Mouse (Mus musculus) c-Kit-positive CD71-positive TER-119-negative erythroid progenitor cells, embryonic 14.5 days (primary cell): ENCODE data around the gene Nme2.

Experiments
- DNase-seq: peaks from one replicate; pipeline ENCODE4 v3.0.0-alpha.2; 2013; ENCODE audit warnings: low read depth

The Nme2 gene

GRCm38 (mm10) chr11:93956159-93956558, at the start of gene Nme2:
TSS of gene Nme2 (minus strand) at chr11:93956259.
- no peak for DNase-seq

GRCm38 (mm10) chr11:94003346-94003745, 47.3 kb upstream of the Nme2 start:
- DNase-seq = no peak

DNA sequence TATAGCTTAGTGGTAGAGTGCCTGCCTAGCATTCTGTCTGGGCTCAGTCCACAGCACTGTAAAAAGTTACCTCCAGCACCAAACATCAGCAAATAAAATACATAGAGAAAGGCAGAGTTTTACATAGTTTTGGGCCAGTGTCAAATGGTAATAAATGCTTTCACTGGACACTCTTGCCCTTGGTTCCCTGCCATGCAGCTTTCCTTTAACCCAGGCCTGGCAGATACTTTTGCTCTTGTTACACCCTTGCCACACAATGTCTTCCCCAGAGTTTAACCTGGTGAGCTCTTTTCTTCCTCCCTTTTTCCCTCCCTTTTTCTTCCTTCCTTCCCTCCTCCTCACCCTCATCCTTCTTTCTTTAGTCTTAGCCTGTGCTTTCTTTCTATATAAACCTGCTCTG, 43.2 kb upstream of the Nme2 start:
- DNase-seq = no peak

GRCm38 (mm10) chr11:93997141-93997775, 41.2 kb upstream of the Nme2 start:
- DNase-seq = peak; percentile 62

DNA sequence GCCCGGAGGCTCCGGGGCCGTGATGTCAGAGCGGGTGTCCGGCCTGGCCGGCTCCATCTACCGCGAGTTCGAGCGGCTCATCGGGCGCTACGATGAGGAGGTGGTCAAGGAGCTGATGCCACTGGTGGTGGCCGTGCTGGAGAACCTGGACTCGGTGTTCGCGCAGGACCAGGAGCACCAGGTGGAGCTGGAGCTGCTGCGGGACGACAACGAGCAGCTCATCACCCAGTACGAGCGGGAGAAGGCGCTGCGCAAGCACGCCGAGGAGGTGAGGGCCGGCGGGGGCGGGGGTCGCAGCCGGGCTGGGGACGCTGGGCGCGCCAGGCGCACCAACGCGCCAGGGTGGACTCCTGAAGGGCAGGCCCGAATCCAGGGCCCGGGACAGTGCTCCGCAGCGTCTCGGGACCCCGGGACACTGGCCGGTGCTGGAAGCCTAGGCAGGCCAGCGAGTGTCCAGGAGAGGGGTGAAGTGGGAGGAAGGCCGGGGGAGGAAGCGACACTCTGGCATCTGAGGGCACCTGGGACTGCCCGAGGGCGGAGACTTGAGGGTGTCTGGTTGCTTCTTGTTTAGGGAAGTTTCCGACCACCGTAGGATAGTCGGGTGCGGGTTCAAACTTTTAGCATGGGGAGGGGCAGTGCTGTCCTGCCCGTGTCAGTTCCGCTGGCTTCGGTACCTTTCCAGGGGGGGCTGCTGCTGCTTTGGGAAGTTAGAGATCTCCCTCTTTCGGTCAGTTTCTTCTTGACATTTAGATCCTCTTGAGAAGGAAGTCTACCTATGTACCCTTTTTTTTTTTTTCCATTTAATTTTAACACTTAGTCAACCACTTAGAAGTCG, 40.5 kb upstream of the Nme2 start:
- DNase-seq = peak; percentile 24

GRCm38 (mm10) chr11:93995720-93996305, 39.8 kb upstream of the Nme2 start, which contains the start of gene Spag9:
TSS of gene Spag9 (plus strand) at chr11:93996091.
- DNase-seq = peak; percentile 90

DNA sequence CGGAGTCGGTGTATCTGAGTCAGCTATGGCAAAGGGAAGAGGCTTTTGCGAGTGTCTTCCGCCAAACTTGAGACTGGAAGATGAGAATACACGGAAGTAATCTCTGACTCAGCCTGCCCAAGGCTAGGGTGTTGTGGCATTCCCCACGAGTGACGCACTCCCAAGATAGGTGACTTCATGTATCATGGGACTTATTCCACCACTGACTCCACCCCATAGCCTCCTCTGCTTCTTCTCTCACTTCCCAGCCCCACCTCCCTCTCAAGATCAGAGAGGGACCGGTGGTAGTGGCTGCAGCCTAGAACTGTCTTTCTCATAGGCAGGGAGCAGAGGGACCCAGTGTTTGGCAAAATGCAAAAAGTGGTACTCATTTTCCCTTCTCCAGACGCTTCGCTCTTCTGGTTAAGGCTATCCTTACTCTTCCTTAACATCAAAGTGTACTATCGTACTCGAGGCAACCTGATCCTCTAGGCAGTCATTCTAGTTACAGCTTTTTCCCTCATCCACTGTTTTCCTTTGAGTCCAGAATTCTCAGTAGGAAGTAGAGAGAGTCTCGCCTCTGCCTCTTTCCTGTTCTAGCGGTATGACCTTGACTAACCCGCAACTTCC, 39.2 kb upstream of the Nme2 start:
- peak; percentile 86 for DNase-seq

- DNase-seq = no peak
Observed at GRCm38 (mm10) chr11:93994531-93994930, 38.5 kb upstream of the Nme2 start.

GRCm38 (mm10) chr11:93988328-93989062, 32.4 kb upstream of the Nme2 start:
- no peak for DNase-seq

- DNase-seq = no peak
Observed at GRCm38 (mm10) chr11:93987625-93988327, 31.7 kb upstream of the Nme2 start.

GRCm38 (mm10) chr11:93987026-93987425, 31.0 kb upstream of the Nme2 start:
- no peak for DNase-seq

DNA sequence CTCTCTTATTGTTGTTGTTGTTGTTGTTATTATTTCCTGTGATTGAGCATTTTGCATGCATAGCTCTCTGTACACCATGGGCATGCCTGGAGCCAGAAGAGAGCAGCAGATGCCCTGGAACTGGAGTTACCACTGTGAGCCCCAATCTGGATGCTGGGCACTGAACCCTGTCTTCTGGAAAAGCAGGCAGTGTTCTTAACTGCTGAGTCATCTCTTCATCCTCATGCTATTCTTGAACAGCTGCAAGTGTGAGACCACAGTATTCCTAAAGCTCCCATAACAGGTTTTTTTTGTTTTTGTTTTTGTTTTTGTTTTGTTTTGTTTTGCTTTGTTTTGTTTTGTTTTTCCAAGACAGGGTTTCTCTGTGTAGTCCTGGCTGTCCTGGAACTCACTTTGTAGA, 30.2 kb upstream of the Nme2 start:
- DNase-seq = no peak

DNA sequence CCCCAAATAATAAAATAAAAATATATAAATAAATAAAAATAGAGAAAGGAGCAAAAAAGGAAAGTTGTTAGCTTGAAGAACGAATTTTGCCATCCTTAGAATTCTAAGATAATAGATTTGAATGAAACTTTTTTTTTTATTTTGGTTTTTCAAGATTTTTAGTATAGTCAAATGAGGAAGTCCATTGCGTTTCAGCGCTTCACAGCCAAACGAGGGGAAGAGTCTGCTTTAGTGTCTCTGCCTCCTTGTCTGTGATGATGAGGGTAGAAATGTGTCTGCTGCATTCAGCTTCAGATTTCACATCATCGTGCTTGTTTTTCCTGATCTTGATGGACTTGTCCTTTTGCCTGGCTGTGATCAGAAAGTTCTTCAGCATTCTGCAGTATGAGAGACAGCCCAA, 29.2 kb upstream of the Nme2 start:
- no peak for DNase-seq

DNA sequence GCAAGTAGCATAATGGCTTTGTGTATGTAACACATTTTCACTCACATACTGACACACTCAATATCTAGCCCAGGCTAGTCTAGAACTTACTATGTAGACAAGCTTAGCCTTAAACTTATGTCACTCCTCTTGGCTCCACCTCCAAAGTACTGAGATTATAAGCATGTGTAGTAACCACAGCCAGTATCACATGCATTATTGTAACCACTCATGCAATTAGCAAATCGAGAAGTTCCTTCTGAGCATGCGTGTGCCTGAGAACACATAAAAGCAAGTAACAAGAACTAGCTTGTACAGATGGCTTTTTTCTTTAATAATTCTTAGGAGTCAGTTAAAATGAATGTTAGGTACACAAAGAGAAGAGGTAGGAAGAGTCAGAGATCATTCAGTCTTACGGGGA, 28.6 kb upstream of the Nme2 start:
- no peak for DNase-seq

DNA sequence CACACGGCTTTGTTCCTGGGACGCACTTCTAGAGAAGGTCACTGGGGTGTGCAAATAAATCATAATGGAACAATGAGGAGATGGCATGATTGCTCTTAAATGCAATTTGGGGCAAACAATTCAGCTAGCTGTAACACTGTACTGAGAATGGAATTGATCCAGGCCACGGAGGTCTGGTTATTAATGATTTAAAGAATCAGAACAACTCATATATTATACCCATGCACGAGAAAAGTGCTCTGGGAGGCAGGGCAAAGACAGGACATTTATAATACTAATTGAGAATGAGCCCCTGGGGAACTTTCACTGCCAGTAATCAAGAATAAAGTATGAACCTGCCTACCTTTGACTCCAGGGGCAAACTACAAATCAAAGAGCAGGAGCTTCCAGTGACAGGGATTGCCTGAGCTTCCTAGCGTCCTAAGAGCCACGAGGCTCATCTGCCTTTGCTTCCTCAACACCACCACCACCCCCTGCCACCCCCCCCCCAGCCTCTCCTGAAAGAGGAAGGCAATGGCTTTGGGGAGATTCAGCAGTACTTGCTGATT, 23.5 kb upstream of the Nme2 start:
- DNase-seq = no peak

- DNase-seq = no peak
Observed at GRCm38 (mm10) chr11:93972951-93973350, 16.9 kb upstream of the Nme2 start.

DNA sequence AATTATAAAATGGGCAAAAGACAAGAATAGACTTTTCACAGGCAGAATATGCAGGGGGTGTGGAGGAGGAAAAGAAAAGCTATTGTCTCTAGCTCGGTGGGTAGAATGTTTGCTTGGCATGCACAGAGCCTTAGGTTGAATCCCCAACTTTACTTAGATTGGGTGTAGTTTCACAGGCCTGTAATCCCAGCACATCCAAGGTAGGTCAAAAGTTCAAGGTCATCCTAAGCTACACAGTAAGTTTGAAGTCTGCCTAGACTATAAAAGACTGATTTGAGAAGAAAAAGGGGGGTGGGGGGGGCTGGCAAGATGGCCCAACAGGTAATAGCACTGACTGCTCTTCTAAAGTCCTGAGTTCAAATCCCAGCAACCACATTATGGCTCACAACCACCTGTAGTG, 13.7 kb upstream of the Nme2 start:
- DNase-seq = no peak

DNA sequence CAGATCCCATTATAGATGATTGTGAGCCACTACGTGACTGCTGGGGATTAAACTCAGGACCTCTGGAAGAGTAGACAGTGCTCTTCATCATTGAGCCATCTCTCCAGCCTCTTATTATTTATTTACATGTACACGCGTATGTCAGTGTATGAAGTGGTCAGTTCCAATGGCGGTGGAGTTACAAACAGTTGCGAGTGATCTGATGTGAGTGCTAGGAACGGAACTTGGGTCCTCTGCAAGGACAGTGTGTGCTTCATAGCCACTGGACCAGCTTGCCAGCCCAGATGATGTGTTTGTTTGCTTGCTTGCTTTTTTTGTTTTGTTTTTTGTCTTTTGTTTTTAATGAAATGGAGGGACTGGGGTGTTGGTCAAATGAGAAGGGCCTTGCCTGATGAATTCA, 13.1 kb upstream of the Nme2 start:
- no peak for DNase-seq

- no peak for DNase-seq
Observed at GRCm38 (mm10) chr11:93968848-93969128, 12.7 kb upstream of the Nme2 start.

- peak; percentile 98 for DNase-seq
Observed at GRCm38 (mm10) chr11:93968005-93968847, 12.2 kb upstream of the Nme2 start, which contains the start of the genes Gm20390 and Nme1. TSS of gene Gm20390 (minus strand) at chr11:93968293. TSS of gene Nme1 (minus strand) at chr11:93968521.
